Mouse (Mus musculus): ENCODE measurements at regions not wholly inside any gene's neighbourhood (a gene's known extent, or its start where the extent isn't known, plus 50 kb on each side); places are given as distances from the start of the nearest gene placed in this dataset.

GRCm38 (mm10) chr6:101029436-101029835 lies 196.0 kb downstream of the Ppp4r2 start:
- TF ChIP-seq CTCF (IDR thresholded peaks at IDR 0.05; ENCODE audit: low read depth) (no peak), EP300 (IDR thresholded peaks at IDR 0.05; ENCODE audit: low read depth) (no peak)
